Mouse (Mus musculus) midbrain, embryonic 14.5 days (tissue): ENCODE measurements at regions not wholly inside any gene's neighbourhood (a gene's known extent, or its start where the extent isn't known, plus 50 kb on each side); places are given as distances from the start of the nearest gene placed in this dataset.

ENCODE experiments used
- ATAC-seq: fragments of 200-750 bp; cut with Nextera tagmentation; 2 replicates; pipeline ENCODE4 v1.8.0; 2017; ENCODE audit warnings: moderate number of reproducible peaks, moderate library complexity; ENCODE audit not compliant: low FRiP score, low TSS enrichment
- DNase-seq: peaks from one replicate; pipeline ENCODE4 v3.0.0-alpha.2; 2015
- H3K27ac ChIP-seq: fragments of 300-500 bp; sonication (generic); replicated peaks from 2 replicates; pipeline ENCODE4 v1.5.1; 2014; ENCODE audit warnings: mild to moderate bottlenecking, low read depth, low read length, moderate library complexity
- H3K27me3 ChIP-seq: fragments of 300-500 bp; sonication (generic); 2 replicates; pipeline ENCODE4 v1.6.1; 2014; ENCODE audit warnings: low read length, control low read depth, mixed read lengths; ENCODE audit not compliant: control insufficient read depth, insufficient read depth
- H3K36me3 ChIP-seq: fragments of 300-500 bp; sonication (generic); 2 replicates; pipeline ENCODE4 v1.6.1; 2014; ENCODE audit warnings: low read length, control low read depth; ENCODE audit not compliant: control insufficient read depth, insufficient read depth
- H3K4me1 ChIP-seq: fragments of 300-500 bp; sonication (generic); 2 replicates; pipeline ENCODE4 v1.6.1; 2014; ENCODE audit warnings: mild to moderate bottlenecking, antibody characterized with exemption, low read length, control low read depth; ENCODE audit not compliant: control insufficient read depth, insufficient read depth
- H3K4me2 ChIP-seq: fragments of 300-500 bp; sonication (generic); 2 replicates; pipeline ENCODE4 v1.6.1; 2014; ENCODE audit warnings: mild to moderate bottlenecking, low read length, moderate library complexity
- H3K4me3 ChIP-seq: fragments of 300-500 bp; sonication (generic); replicated peaks from 2 replicates; pipeline ENCODE4 v1.5.1; 2014; ENCODE audit warnings: low read depth, low read length
- H3K9ac ChIP-seq: fragments of 300-500 bp; sonication (generic); replicated peaks from 2 replicates; pipeline ENCODE4 v1.6.1; 2014; ENCODE audit warnings: mild to moderate bottlenecking, low read length, moderate library complexity
- H3K9me3 ChIP-seq: fragments of 300-500 bp; sonication (generic); 2 replicates; pipeline ENCODE4 v1.6.1; 2016; ENCODE audit warnings: low read length, control low read depth, mixed read lengths; ENCODE audit not compliant: control insufficient read depth
- WGBS: fragments of 180-500 bp; shearing (Covaris S2); extraction: QIAGEN DNeasy Blood & Tissue Kit; methylation state at CpG from one replicate; pipeline ENCODE4 v1.1.7; 2014; 5-methylcytosine and 5-hydroxymethylcytosine counted together

GRCm38 (mm10) chr11:19369152-19369551 is 350.4 kb upstream of the Meis1 start:
- Histone ChIP-seq H3K27ac (no peak overlapping the region), H3K4me1 (no peaks in the 10 kb centered on the region), H3K36me3 (no peaks in the 10 kb centered on the region), H3K4me2 (no peak overlapping the region), H3K4me3 (no peak overlapping the region), H3K27me3 (no peaks in the 10 kb centered on the region), H3K9ac (no peak overlapping the region), H3K9me3 (no peaks in the 10 kb centered on the region)
- ATAC-seq (no peak), DNase-seq (no peak)
- 71% methylated on average over 1 of the region's 1 CpGs for WGBS

GRCm38 (mm10) chr11:19373476-19373875 is 354.7 kb upstream of the Meis1 start:
- H3K9me3 ChIP-seq, result no peaks in the 10 kb centered on the region
- ATAC-seq (no peak), DNase-seq (no peak)
- no peak overlapping the region for H3K27ac ChIP-seq
- no peaks in the 10 kb centered on the region for H3K27me3 ChIP-seq
- H3K4me2 ChIP-seq, result no peak overlapping the region
- no peak overlapping the region for H3K4me3 ChIP-seq
- H3K36me3 ChIP-seq, result no peaks in the 10 kb centered on the region
- WGBS, result 80% methylated on average over 5 of the region's 5 CpGs
- H3K4me1 ChIP-seq, result no peaks in the 10 kb centered on the region
- H3K9ac ChIP-seq, result no peak overlapping the region

- DNase-seq, result no peak
- ATAC-seq, result no peak
- Histone ChIP-seq H3K9me3 (no peaks in the 10 kb centered on the region), H3K9ac (no peak overlapping the region), H3K4me2 (no peak overlapping the region), H3K4me3 (no peak overlapping the region), H3K36me3 (no peaks in the 10 kb centered on the region), H3K27ac (no peak overlapping the region), H3K27me3 (no peaks in the 10 kb centered on the region), H3K4me1 (no peaks in the 10 kb centered on the region)
- WGBS, result 70% methylated on average over 2 of the region's 2 CpGs
Observed at GRCm38 (mm10) chr11:19380935-19381334, 362.1 kb upstream of the Meis1 start.

GRCm38 (mm10) chr11:19389136-19389535 is 370.4 kb upstream of the Meis1 start:
- Histone ChIP-seq H3K9ac (no peak overlapping the region), H3K27me3 (no peaks in the 10 kb centered on the region), H3K4me1 (no peaks in the 10 kb centered on the region), H3K4me2 (no peak overlapping the region), H3K4me3 (no peak overlapping the region), H3K9me3 (0 out of 2 replicates have a peak, but pooled peaks cover 2% of the 10 kb centered on the region), H3K27ac (no peak overlapping the region), H3K36me3 (no peaks in the 10 kb centered on the region)
- no peak for DNase-seq
- WGBS, result 88% methylated on average over 6 of the region's 6 CpGs
- ATAC-seq, result no peak

GRCm38 (mm10) chr11:19392190-19392589 is 373.4 kb upstream of the Meis1 start:
- H3K27me3 ChIP-seq, result no peaks in the 10 kb centered on the region
- H3K4me1 ChIP-seq, result no peaks in the 10 kb centered on the region
- no peak overlapping the region for H3K4me2 ChIP-seq
- 0 out of 2 replicates have a peak, but pooled peaks cover 2% of the 10 kb centered on the region for H3K9me3 ChIP-seq
- no peak for ATAC-seq
- 73% methylated on average over 1 of the region's 1 CpGs for WGBS
- DNase-seq, result no peak
- no peaks in the 10 kb centered on the region for H3K36me3 ChIP-seq
- H3K4me3 ChIP-seq, result no peak overlapping the region
- no peak overlapping the region for H3K9ac ChIP-seq
- no peak overlapping the region for H3K27ac ChIP-seq

- no peaks in the 10 kb centered on the region for H3K27me3 ChIP-seq
- ATAC-seq, result no peak
- no peak overlapping the region for H3K27ac ChIP-seq
- 0 out of 2 replicates have a peak, but pooled peaks cover 2% of the 10 kb centered on the region for H3K9me3 ChIP-seq
- H3K4me2 ChIP-seq, result no peak overlapping the region
- no peak overlapping the region for H3K9ac ChIP-seq
- DNase-seq, result no peak
- H3K4me3 ChIP-seq, result no peak overlapping the region
- H3K4me1 ChIP-seq, result no peaks in the 10 kb centered on the region
- H3K36me3 ChIP-seq, result no peaks in the 10 kb centered on the region
Observed at GRCm38 (mm10) chr11:19394372-19394771, 375.6 kb upstream of the Meis1 start.

- ATAC-seq (no peak), DNase-seq (no peak)
- Histone ChIP-seq H3K9me3 (no peaks in the 10 kb centered on the region), H3K27ac (no peak overlapping the region), H3K4me1 (no peaks in the 10 kb centered on the region), H3K4me2 (no peak overlapping the region), H3K36me3 (no peaks in the 10 kb centered on the region), H3K9ac (no peak overlapping the region), H3K27me3 (no peaks in the 10 kb centered on the region), H3K4me3 (no peak overlapping the region)
- WGBS, result 84% methylated on average over 7 of the region's 7 CpGs
Observed at GRCm38 (mm10) chr11:19400396-19400795, 381.6 kb upstream of the Meis1 start.

GRCm38 (mm10) chr11:19420143-19420542 is 401.4 kb upstream of the Meis1 start:
- Histone ChIP-seq H3K9ac (no peak overlapping the region), H3K4me3 (no peak overlapping the region), H3K4me2 (no peak overlapping the region), H3K27me3 (no peaks in the 10 kb centered on the region), H3K9me3 (no peaks in the 10 kb centered on the region), H3K4me1 (no peaks in the 10 kb centered on the region), H3K27ac (no peak overlapping the region), H3K36me3 (no peaks in the 10 kb centered on the region)
- WGBS, result 78% methylated on average over 2 of the region's 2 CpGs
- DNase-seq, result no peak
- no peak for ATAC-seq

- Histone ChIP-seq H3K36me3 (no peaks in the 10 kb centered on the region), H3K27me3 (no peaks in the 10 kb centered on the region), H3K27ac (no peak overlapping the region), H3K4me3 (no peak overlapping the region), H3K9me3 (no peaks in the 10 kb centered on the region), H3K9ac (no peak overlapping the region), H3K4me1 (no peaks in the 10 kb centered on the region), H3K4me2 (no peak overlapping the region)
- ATAC-seq (no peak), DNase-seq (no peak)
Observed at GRCm38 (mm10) chr11:19423268-19423667, 404.5 kb upstream of the Meis1 start.
